Mouse (Mus musculus) midbrain, embryonic 11.5 days (tissue): ENCODE results near the gene Slc6a9. TPM values are rescaled to one million over a fixed set of nuclear protein-coding genes. Genes with fewer than 3 reads are reported as not detected.
A peak's percentile ranks its signal among the peaks of the same experiment; 100 is the strongest.

Experiments
- ATAC-seq: fragments of 200-750 bp; cut with Nextera tagmentation; 2 replicates; pipeline ENCODE4 v1.8.0; 2017; ENCODE audit warnings: moderate TSS enrichment, moderate library complexity; ENCODE audit not compliant: low FRiP score
- DNase-seq: peaks from one replicate; pipeline ENCODE4 v3.0.0; 2015; ENCODE audit warnings: low spot score; ENCODE audit errors: missing footprints
- H3K27ac ChIP-seq: fragments of 300-500 bp; sonication (generic); 2 replicates; pipeline ENCODE4 v1.5.1; 2014; ENCODE audit warnings: low read depth, low read length
- H3K27me3 ChIP-seq: fragments of 300-500 bp; sonication (generic); 2 replicates; pipeline ENCODE4 v1.6.1; 2014; ENCODE audit warnings: mild to moderate bottlenecking, low read length, moderate library complexity, mixed read lengths; ENCODE audit not compliant: control insufficient read depth, insufficient read depth
- H3K36me3 ChIP-seq: fragments of 300-500 bp; sonication (generic); 2 replicates; pipeline ENCODE4 v1.6.1; 2014; ENCODE audit warnings: mild to moderate bottlenecking, low read length, moderate library complexity, mixed read lengths; ENCODE audit not compliant: control insufficient read depth, insufficient read depth
- H3K4me1 ChIP-seq: fragments of 300-500 bp; sonication (generic); 2 replicates; pipeline ENCODE4 v1.6.1; 2014; ENCODE audit warnings: low read length; ENCODE audit not compliant: control insufficient read depth, insufficient read depth
- H3K4me2 ChIP-seq: fragments of 300-500 bp; sonication (generic); 2 replicates; pipeline ENCODE4 v1.6.1; 2014; ENCODE audit warnings: mild to moderate bottlenecking, moderate library complexity
- H3K4me3 ChIP-seq: fragments of 300-500 bp; sonication (generic); 2 replicates; pipeline ENCODE4 v1.5.1; 2014; ENCODE audit warnings: low read depth, low read length
- H3K9ac ChIP-seq: fragments of 300-500 bp; sonication (generic); 2 replicates; pipeline ENCODE4 v1.6.1; 2014; ENCODE audit warnings: low read length
- H3K9me3 ChIP-seq: fragments of 300-500 bp; sonication (generic); 2 replicates; pipeline ENCODE4 v1.6.1; 2016; ENCODE audit warnings: low read length; ENCODE audit not compliant: control insufficient read depth
- WGBS: fragments of 180-500 bp; shearing (Covaris S2); extraction: QIAGEN DNeasy Blood & Tissue Kit; methylation state at CpG from one replicate; pipeline ENCODE4 v1.1.7; 2014; 5-methylcytosine and 5-hydroxymethylcytosine counted together
- polyA plus RNA-seq: library from polyadenylated mRNA; unstranded; fragments of >200 nt; fragmentation: Nextera tagmentation; extraction: Ambion mirVana; gene quantifications from 2 replicates; pipeline ENCODE4 v1.2.1, GENCODE M21; 2014

Slc6a9 gene
- polyA plus RNA-seq, 1 experiment from 2014 or later = 4.6 TPM

- H3K27ac ChIP-seq = no peak overlapping the region
- no peaks in the 10 kb centered on the region for H3K27me3 ChIP-seq
- H3K4me3 ChIP-seq = no peak overlapping the region
- H3K9ac ChIP-seq = no peak overlapping the region
- no peak overlapping the region for H3K4me2 ChIP-seq
- WGBS = 91% methylated on average over 10 of the region's 10 CpGs
- no peaks in the 10 kb centered on the region for H3K36me3 ChIP-seq
- H3K4me1 ChIP-seq = 0 out of 2 replicates have a peak, but pooled peaks cover 3% of the 10 kb centered on the region
- no peaks in the 10 kb centered on the region for H3K9me3 ChIP-seq
- no peak for ATAC-seq
- no peak for DNase-seq
These were observed 16.3 kb upstream of the Slc6a9 start for GRCm38 (mm10) chr4:117818032-117818431.

DNA sequence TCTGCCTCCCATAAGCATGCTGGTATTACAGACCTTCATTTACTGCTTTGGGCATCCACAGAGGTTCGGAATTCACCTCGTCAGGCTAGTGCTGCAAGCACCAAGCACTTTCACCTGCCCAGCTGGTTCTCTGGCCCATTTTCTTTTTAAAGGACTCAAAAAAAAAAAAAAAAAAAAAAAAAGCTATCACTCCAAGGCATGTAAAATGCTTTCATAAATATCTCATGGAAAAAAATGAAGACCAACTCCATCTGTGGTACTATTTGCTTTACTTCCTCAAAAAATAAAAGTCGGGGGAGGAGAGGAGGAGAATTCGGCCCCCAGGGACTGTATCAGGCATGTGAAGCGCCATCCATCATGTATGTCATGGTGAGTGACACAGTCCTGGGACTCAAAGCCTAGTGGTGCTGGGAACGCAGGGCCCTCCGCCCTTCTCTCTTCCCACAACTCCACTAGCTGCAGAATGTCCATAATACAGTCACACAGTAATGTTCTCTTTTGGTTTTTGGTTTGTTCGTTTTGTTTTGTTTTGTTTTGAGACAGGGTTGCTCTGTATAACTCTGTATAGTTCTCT lies 5.6 kb upstream of the Slc6a9 start:
- ATAC-seq (no peak), DNase-seq (no peak)
- no peak overlapping the region for H3K9ac ChIP-seq
- no peak overlapping the region for H3K27ac ChIP-seq
- no peak overlapping the region for H3K4me2 ChIP-seq
- no peak overlapping the region for H3K4me3 ChIP-seq
- H3K27me3 ChIP-seq = no peaks in the 10 kb centered on the region
- no peaks in the 10 kb centered on the region for H3K9me3 ChIP-seq
- 84% methylated on average over 8 of the region's 8 CpGs for WGBS
- H3K4me1 ChIP-seq = peaks cover 5% of the 10 kb centered on the region
- no peaks in the 10 kb centered on the region for H3K36me3 ChIP-seq

GRCm38 (mm10) chr4:117829260-117830123 lies 4.8 kb upstream of the Slc6a9 start:
- H3K27me3 ChIP-seq = no peaks in the 10 kb centered on the region
- no peaks in the 10 kb centered on the region for H3K9me3 ChIP-seq
- 7% methylated on average over 12 of the region's 12 CpGs for WGBS
- H3K4me1 ChIP-seq = peaks cover 5% of the 10 kb centered on the region
- peak; percentile 95 for DNase-seq
- peak; percentile 65 for ATAC-seq
- H3K4me2 ChIP-seq = peak overlapping the region; percentile 29; the same call in 1 of the 2 replicates
- H3K4me3 ChIP-seq = no peak overlapping the region
- H3K27ac ChIP-seq = no peak overlapping the region
- H3K36me3 ChIP-seq = no peaks in the 10 kb centered on the region
- H3K9ac ChIP-seq = no peak overlapping the region

- Histone ChIP-seq H3K27ac (no peak overlapping the region), H3K4me3 (no peak overlapping the region), H3K36me3 (no peaks in the 10 kb centered on the region), H3K27me3 (no peaks in the 10 kb centered on the region), H3K9ac (no peak overlapping the region), H3K4me1 (peaks cover 9% of the 10 kb centered on the region), H3K9me3 (no peaks in the 10 kb centered on the region), H3K4me2 (peak overlapping the region; percentile 29; the same call in 1 of the 2 replicates)
- DNase-seq (no peak), ATAC-seq (peak; percentile 59)
- WGBS = 8% methylated on average over 5 of the region's 5 CpGs
These were observed 4.2 kb upstream of the Slc6a9 start for GRCm38 (mm10) chr4:117830124-117830551.

GRCm38 (mm10) chr4:117830801-117831200 lies 3.5 kb upstream of the Slc6a9 start:
- H3K9me3 ChIP-seq = no peaks in the 10 kb centered on the region
- no peaks in the 10 kb centered on the region for H3K27me3 ChIP-seq
- H3K4me3 ChIP-seq = no peak overlapping the region
- DNase-seq (no peak), ATAC-seq (no peak)
- 90% methylated on average over 9 of the region's 9 CpGs for WGBS
- H3K36me3 ChIP-seq = no peaks in the 10 kb centered on the region
- no peak overlapping the region for H3K27ac ChIP-seq
- no peak overlapping the region for H3K9ac ChIP-seq
- no peak overlapping the region for H3K4me2 ChIP-seq
- H3K4me1 ChIP-seq = peaks cover 9% of the 10 kb centered on the region

DNA sequence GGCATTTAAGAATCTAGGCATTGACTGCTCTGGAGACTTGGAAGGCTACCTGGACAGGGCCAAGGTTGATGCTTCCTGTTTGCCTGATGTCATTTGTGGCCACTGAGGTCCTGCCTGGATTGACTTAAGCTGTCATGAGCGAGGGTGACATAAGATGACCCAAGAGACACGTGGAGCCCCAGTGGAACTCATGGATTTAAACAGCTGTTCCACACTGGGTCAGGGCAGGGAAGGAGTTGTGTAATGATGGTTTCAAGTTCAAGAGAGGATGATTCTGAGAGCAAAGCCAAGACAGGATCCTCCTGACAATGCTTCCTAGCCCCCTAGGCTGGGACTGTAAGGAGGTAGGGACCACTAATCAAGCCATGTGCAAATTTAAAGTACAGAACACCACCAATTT lies 2.8 kb upstream of the Slc6a9 start:
- no peak overlapping the region for H3K4me3 ChIP-seq
- H3K4me2 ChIP-seq = no peak overlapping the region
- H3K9me3 ChIP-seq = no peaks in the 10 kb centered on the region
- no peaks in the 10 kb centered on the region for H3K27me3 ChIP-seq
- peaks cover 9% of the 10 kb centered on the region for H3K4me1 ChIP-seq
- DNase-seq (no peak), ATAC-seq (no peak)
- H3K9ac ChIP-seq = no peak overlapping the region
- no peak overlapping the region for H3K27ac ChIP-seq
- no peaks in the 10 kb centered on the region for H3K36me3 ChIP-seq
- 63% methylated on average over 2 of the region's 2 CpGs for WGBS

DNA sequence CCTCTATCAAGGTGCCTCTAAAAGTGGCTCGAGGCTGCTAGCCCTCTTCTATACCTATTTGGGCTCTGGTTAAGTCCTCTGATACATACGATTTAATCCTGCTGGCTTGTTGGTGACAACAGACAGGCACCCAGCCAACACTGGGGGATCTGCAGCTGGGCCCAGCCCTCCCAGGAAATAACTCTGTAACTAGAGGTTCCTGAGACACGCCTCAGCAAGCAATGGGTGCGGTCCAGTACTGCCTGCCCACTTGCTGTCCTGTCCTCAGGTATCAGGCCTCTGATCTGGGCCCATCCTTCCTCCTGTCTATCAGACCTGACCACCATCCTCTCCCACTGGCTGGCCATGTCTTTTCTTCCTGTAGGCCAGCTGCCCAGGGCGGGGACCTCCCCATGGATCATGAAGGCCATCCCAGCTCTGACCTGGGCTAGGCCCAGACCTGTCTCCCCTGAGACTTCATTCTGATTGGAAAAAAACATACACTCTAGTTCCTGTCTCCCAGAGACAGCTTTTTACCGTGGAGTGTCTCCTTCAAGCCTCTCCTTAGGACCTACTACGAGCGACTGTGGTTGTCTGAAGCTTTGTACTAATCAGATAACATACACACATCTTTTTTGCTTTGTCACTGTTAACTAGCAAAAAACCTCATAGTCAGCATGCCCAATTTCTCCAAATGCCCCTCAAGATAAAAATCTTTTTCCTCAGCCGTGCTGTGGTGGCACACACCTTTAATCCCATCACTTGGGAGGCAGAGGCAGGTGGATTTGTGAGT lies 2.2 kb upstream of the Slc6a9 start:
- Histone ChIP-seq H3K4me1 (peaks cover 9% of the 10 kb centered on the region), H3K9me3 (no peaks in the 10 kb centered on the region), H3K36me3 (no peaks in the 10 kb centered on the region), H3K27me3 (no peaks in the 10 kb centered on the region), H3K4me2 (no peak overlapping the region), H3K9ac (no peak overlapping the region), H3K4me3 (no peak overlapping the region), H3K27ac (no peak overlapping the region)
- ATAC-seq = no peak
- 86% methylated on average over 9 of the region's 9 CpGs for WGBS
- no peak for DNase-seq

GRCm38 (mm10) chr4:117834845-117835530 lies 682 bp downstream of the Slc6a9 start:
- peaks cover 6% of the 10 kb centered on the region for H3K4me1 ChIP-seq
- no peaks in the 10 kb centered on the region for H3K27me3 ChIP-seq
- peak overlapping the region; percentile 68 for H3K4me3 ChIP-seq
- under 1% methylated on average over 35 of the region's 36 CpGs for WGBS
- ATAC-seq (peak; percentile 51; the same call in 1 of the 2 replicates), DNase-seq (peak; percentile 97)
- no peaks in the 10 kb centered on the region for H3K9me3 ChIP-seq
- H3K27ac ChIP-seq = peak overlapping the region; percentile 40; the same call in 1 of the 2 replicates
- H3K9ac ChIP-seq = peak overlapping the region; percentile 58
- H3K36me3 ChIP-seq = no peaks in the 10 kb centered on the region
- peak overlapping the region; percentile 97 for H3K4me2 ChIP-seq
